ENCODE assay signal across 8 mouse cellular contexts in genomic region chr5:116386020-116386419, GRCm38 (mm10). TPM values are rescaled to one million over a fixed set of nuclear protein-coding genes. Genes with fewer than 3 reads are reported as not detected.
DNase-seq lines count a peak whose midpoint lies in the region; ATAC-seq and TF ChIP-seq lines count a peak whose summit lies in the region.

No protein-coding gene starts in this region.

- H3K27me3 ChIP-seq in kidney, adult 2 months (replicated peaks; ENCODE audit: control insufficient read depth, insufficient read depth, low read length) = no peaks in the 10 kb centered on the region
- H3K27me3 ChIP-seq in kidney, embryonic 16.5 days (ENCODE audit: insufficient read depth, low read length) = no peaks in the 10 kb centered on the region
- no peaks in the 10 kb centered on the region for H3K27me3 ChIP-seq in Patski

- ATAC-seq in kidney, embryonic 16.5 days (ENCODE audit: low FRiP score, low TSS enrichment) = no peak
- ATAC-seq in Patski = no peak
- no peak for ATAC-seq in activated CD4-positive, CD25-positive, alpha-beta regulatory T cell, adult 4 months

- CTCF ChIA-PET in Patski (lab: Charles Lee) = interaction anchor here (0.8 to 1.5 kb wide), 3 partner anchors 10 to 75 kb away, joined by 3 to 4 read pairs (median 4); no protein-coding TSS in a partner anchor

- H3K36me3 ChIP-seq in kidney, adult 2 months (ENCODE audit: control insufficient read depth, insufficient read depth, low read length) = no peaks in the 10 kb centered on the region
- H3K36me3 ChIP-seq in kidney, embryonic 16.5 days (ENCODE audit: insufficient read depth, low read length) = no peaks in the 10 kb centered on the region

- 47% methylated on average over 11 of the region's 11 CpGs for WGBS in kidney, adult 2 months
- WGBS in kidney, embryonic 16.5 days = 46% methylated on average over 11 of the region's 11 CpGs

- H3K4me3 ChIP-seq in kidney, adult 2 months (ENCODE audit: insufficient read depth, low read depth, low read length) = no peak overlapping the region
- H3K4me3 ChIP-seq in kidney, embryonic 16.5 days (ENCODE audit: low read length) = no peak overlapping the region

- peak; percentile 45 for DNase-seq in kidney, adult 2 months
- no peak for DNase-seq in Patski (ENCODE audit: low read depth, low spot score)
- DNase-seq in cerebellum, adult 9-11 months = peak; percentile 55
- peak; percentile 59 to 73 for DNase-seq in heart, postnatal 14 days
- DNase-seq in left cerebral cortex, postnatal 4 days = peak; percentile 75
- DNase-seq in right cerebral cortex, postnatal 14 days = peak; percentile 66

- in situ Hi-C loops in Patski (cut with MboI; ENCODE audit: low pct_unique_long_range_greater_than_20kb) = loop anchor here (5.0 kb wide), 1 partner anchor 71 kb away; no protein-coding TSS in a partner anchor

- peak; percentile 56 for TF ChIP-seq CTCF in kidney, adult 2 months (conservative IDR thresholded peaks at IDR 0.05; ENCODE audit: insufficient read depth, insufficient read length, low read depth, low read length)
- TF ChIP-seq CTCF in Patski (IDR thresholded peaks at IDR 0.05) = peak; percentile 73

- TF ChIP-seq POLR2A in kidney, adult 2 months (IDR thresholded peaks at IDR 0.05; ENCODE audit: low read depth, low read length) = no peak

- no peak overlapping the region for H3K27ac ChIP-seq in kidney, adult 2 months (ENCODE audit: insufficient read depth, low read depth, low read length)
- no peak overlapping the region for H3K27ac ChIP-seq in kidney, embryonic 16.5 days (ENCODE audit: low read length)

- POLR2A ChIA-PET in Patski (lab: Charles Lee) = no interaction called here

- H3K4me2 ChIP-seq in kidney, embryonic 16.5 days (replicated peaks; ENCODE audit: low read depth, low read length) = no peak overlapping the region

- H3K4me1 ChIP-seq in kidney, adult 2 months (ENCODE audit: control insufficient read depth, insufficient read depth, low read length) = no peaks in the 10 kb centered on the region
- H3K4me1 ChIP-seq in kidney, embryonic 16.5 days (ENCODE audit: insufficient read depth, low read length) = no peaks in the 10 kb centered on the region

- no peak overlapping the region for H3K9ac ChIP-seq in kidney, embryonic 16.5 days (replicated peaks; ENCODE audit: low read length)

- intact Hi-C loops in heart, postnatal 14 days (cut with DNase I) = loop anchor here (5.0 kb wide), 2 partner anchors 91 to 154 kb away; no protein-coding TSS in a partner anchor
- intact Hi-C loops in left cerebral cortex, postnatal 4 days (cut with DNase I) = no loop called here

- H3K9me3 ChIP-seq in kidney, embryonic 16.5 days (ENCODE audit: low read length) = no peaks in the 10 kb centered on the region

RNA-seq across cellular contexts. Expression of gene Hspb8, which starts 36.6 kb away (rescaled TPM):
- polyA plus RNA-seq in kidney, adult 2 months (2012; rRNA removed) = 9.8 and 12.8 TPM in 2 replicates
- polyA plus RNA-seq in kidney, embryonic 16.5 days (2015; fragmentation: Nextera tagmentation; extraction: Ambion mirVana) = 5.7 and 6.6 TPM in 2 replicates
- polyA plus RNA-seq in Patski (2021) = 41.0 TPM
- total RNA-seq in heart, postnatal 14 days (2021) = 100 to 1,000 TPM; 234 to 252 TPM
- 1 to 10 TPM; 4.0 to 5.6 TPM for total RNA-seq in left cerebral cortex, postnatal 4 days (2021)
- polyA plus RNA-seq in activated CD4-positive, CD25-positive, alpha-beta regulatory T cell, adult 4 months (2017; shearing (Covaris generic)) = not detected
